Mouse (Mus musculus): ENCODE measurements at regions not wholly inside any gene's neighbourhood (a gene's known extent, or its start where the extent isn't known, plus 50 kb on each side); places are given as distances from the start of the nearest gene placed in this dataset.

DNA sequence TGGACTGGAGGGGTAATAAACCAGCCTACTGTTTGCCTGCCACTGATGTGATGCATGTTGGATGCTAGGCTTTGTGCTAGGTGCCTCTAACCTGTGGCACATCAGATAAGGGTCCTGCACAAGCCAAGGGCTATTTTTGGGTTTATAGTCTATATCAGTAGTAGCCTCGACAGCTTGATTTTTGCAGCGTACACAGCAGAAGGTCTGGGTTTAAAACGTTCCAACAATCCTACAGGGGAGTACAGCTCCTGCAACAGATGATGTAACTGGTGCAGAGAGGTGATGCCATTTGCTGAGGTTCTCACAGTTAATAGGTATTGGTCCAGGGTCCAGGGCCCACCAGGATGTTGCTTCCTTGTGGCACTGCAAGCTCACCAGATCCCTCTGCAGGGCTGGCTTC lies 63.9 kb upstream of the Ldlrad3 start:
- no peaks in the 10 kb centered on the region; the same call in 1 of the 2 replicates for H3K27me3 ChIP-seq (ENCODE audit: control insufficient read depth, insufficient read depth, low read length, poor library complexity, severe bottlenecking)
- H3K4me1 ChIP-seq (ENCODE audit: control insufficient read depth, insufficient read depth, low read length), result no peaks in the 10 kb centered on the region
- H3K27ac ChIP-seq (ENCODE audit: insufficient read depth, low read length), result no peak overlapping the region
- no peak overlapping the region for H3K9ac ChIP-seq (ENCODE audit: low read depth, poor library complexity, severe bottlenecking)
- TF ChIP-seq POLR2A (IDR thresholded peaks at IDR 0.05; ENCODE audit: insufficient read depth, low read length), result no peak
- TF ChIP-seq CTCF (IDR thresholded peaks at IDR 0.05; ENCODE audit: low read depth, low read length), result no peak
- TF ChIP-seq EP300 (IDR thresholded peaks at IDR 0.05; ENCODE audit: insufficient read depth, low read depth, low read length), result no peak
- no peaks in the 10 kb centered on the region for H3K9me3 ChIP-seq (replicated peaks; ENCODE audit: control insufficient read depth, insufficient read depth, low read length, poor library complexity, severe bottlenecking)
- H3K4me3 ChIP-seq (ENCODE audit: low read depth, low read length), result no peak overlapping the region
- H3K36me3 ChIP-seq (ENCODE audit: control insufficient read depth, insufficient read depth, low read length, poor library complexity, severe bottlenecking), result no peaks in the 10 kb centered on the region

DNA sequence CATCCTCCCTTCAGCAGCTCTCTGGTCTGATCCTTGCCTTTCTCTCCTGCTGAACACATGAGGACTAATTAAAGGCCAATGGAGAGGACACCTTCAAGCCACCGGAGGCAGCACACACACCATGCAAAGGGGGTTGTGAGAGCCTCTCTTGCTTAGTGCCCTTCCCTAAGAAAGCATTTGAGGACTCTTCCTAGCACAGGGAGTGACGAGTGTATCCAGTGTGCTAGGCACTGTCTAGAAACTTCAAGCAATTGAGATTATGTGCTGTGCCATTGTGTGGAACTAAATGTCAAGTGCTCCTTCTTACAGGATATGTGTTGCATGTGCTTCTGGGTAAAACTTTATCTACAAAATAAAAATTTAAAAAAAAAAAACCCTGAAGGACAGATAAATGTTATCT lies 60.3 kb upstream of the Ldlrad3 start:
- no peak for TF ChIP-seq EP300 (IDR thresholded peaks at IDR 0.05; ENCODE audit: insufficient read depth, low read depth, low read length)
- TF ChIP-seq POLR2A (IDR thresholded peaks at IDR 0.05; ENCODE audit: insufficient read depth, low read length), result no peak
- no peak for TF ChIP-seq CTCF (IDR thresholded peaks at IDR 0.05; ENCODE audit: low read depth, low read length)
- Histone ChIP-seq H3K4me3 (ENCODE audit: low read depth, low read length) (no peak overlapping the region), H3K4me1 (ENCODE audit: control insufficient read depth, insufficient read depth, low read length) (no peaks in the 10 kb centered on the region), H3K9ac (ENCODE audit: low read depth, poor library complexity, severe bottlenecking) (no peak overlapping the region), H3K36me3 (ENCODE audit: control insufficient read depth, insufficient read depth, low read length, poor library complexity, severe bottlenecking) (no peaks in the 10 kb centered on the region), H3K27me3 (ENCODE audit: control insufficient read depth, insufficient read depth, low read length, poor library complexity, severe bottlenecking) (no peaks in the 10 kb centered on the region; the same call in 1 of the 2 replicates), H3K9me3 (replicated peaks; ENCODE audit: control insufficient read depth, insufficient read depth, low read length, poor library complexity, severe bottlenecking) (no peaks in the 10 kb centered on the region), H3K27ac (ENCODE audit: insufficient read depth, low read length) (no peak overlapping the region)

DNA sequence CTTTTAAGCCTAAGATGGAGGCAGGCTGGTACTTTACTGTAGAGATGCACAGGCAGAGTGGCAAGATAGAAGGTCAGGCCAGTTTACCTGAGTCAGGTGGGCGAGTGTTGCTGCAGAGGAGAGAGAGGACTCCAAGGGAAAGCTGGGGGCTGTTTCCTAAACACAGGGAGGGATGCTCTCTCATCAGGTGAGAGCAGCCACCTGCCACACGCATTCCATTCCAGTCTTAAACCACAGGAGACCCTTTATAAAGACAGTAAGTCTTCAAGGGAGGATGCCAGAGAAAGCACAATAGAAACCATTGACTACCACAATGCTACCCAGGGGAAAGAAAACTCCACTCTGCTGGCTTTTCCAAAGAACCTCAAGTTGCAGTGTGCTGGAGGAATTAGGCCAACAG lies 58.3 kb upstream of the Ldlrad3 start:
- Histone ChIP-seq H3K4me3 (ENCODE audit: low read depth, low read length) (no peak overlapping the region), H3K27me3 (ENCODE audit: control insufficient read depth, insufficient read depth, low read length, poor library complexity, severe bottlenecking) (no peaks in the 10 kb centered on the region; the same call in 1 of the 2 replicates), H3K36me3 (ENCODE audit: control insufficient read depth, insufficient read depth, low read length, poor library complexity, severe bottlenecking) (no peaks in the 10 kb centered on the region), H3K4me1 (ENCODE audit: control insufficient read depth, insufficient read depth, low read length) (no peaks in the 10 kb centered on the region), H3K27ac (ENCODE audit: insufficient read depth, low read length) (no peak overlapping the region), H3K9ac (ENCODE audit: low read depth, poor library complexity, severe bottlenecking) (no peak overlapping the region), H3K9me3 (replicated peaks; ENCODE audit: control insufficient read depth, insufficient read depth, low read length, poor library complexity, severe bottlenecking) (no peaks in the 10 kb centered on the region)
- TF ChIP-seq CTCF (IDR thresholded peaks at IDR 0.05; ENCODE audit: low read depth, low read length) (no peak), EP300 (IDR thresholded peaks at IDR 0.05; ENCODE audit: insufficient read depth, low read depth, low read length) (0 out of 2 replicates have a peak, but pooled peaks have one; percentile 28)

DNA sequence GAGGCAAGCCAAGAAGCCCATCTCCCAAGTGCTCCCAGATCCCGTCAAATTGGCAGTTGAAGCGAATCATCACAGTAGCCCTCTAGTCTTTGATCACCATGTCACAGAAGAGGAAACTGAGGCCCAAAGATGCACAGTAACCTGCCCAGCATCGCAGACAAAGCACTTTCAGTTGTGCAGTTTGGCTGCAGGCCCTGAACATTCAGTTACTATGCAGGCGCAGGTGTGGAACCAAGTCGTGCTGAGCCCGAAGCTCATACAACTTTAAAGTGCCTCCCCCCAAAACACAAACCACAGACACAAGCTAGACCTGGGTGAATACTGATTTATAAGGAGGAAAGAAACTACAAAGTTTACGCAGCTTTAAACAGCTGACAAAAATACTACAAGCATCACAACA lies 55.4 kb upstream of the Ldlrad3 start:
- Histone ChIP-seq H3K4me1 (ENCODE audit: control insufficient read depth, insufficient read depth, low read length) (no peaks in the 10 kb centered on the region), H3K4me3 (ENCODE audit: low read depth, low read length) (no peak overlapping the region), H3K9me3 (replicated peaks; ENCODE audit: control insufficient read depth, insufficient read depth, low read length, poor library complexity, severe bottlenecking) (no peaks in the 10 kb centered on the region), H3K27me3 (ENCODE audit: control insufficient read depth, insufficient read depth, low read length, poor library complexity, severe bottlenecking) (no peaks in the 10 kb centered on the region), H3K27ac (ENCODE audit: insufficient read depth, low read length) (no peak overlapping the region), H3K9ac (ENCODE audit: low read depth, poor library complexity, severe bottlenecking) (no peak overlapping the region), H3K36me3 (ENCODE audit: control insufficient read depth, insufficient read depth, low read length, poor library complexity, severe bottlenecking) (no peaks in the 10 kb centered on the region)
- TF ChIP-seq POLR2A (IDR thresholded peaks at IDR 0.05; ENCODE audit: insufficient read depth, low read length) (no peak), CTCF (IDR thresholded peaks at IDR 0.05; ENCODE audit: low read depth, low read length) (no peak), EP300 (IDR thresholded peaks at IDR 0.05; ENCODE audit: insufficient read depth, low read depth, low read length) (no peak)

DNA sequence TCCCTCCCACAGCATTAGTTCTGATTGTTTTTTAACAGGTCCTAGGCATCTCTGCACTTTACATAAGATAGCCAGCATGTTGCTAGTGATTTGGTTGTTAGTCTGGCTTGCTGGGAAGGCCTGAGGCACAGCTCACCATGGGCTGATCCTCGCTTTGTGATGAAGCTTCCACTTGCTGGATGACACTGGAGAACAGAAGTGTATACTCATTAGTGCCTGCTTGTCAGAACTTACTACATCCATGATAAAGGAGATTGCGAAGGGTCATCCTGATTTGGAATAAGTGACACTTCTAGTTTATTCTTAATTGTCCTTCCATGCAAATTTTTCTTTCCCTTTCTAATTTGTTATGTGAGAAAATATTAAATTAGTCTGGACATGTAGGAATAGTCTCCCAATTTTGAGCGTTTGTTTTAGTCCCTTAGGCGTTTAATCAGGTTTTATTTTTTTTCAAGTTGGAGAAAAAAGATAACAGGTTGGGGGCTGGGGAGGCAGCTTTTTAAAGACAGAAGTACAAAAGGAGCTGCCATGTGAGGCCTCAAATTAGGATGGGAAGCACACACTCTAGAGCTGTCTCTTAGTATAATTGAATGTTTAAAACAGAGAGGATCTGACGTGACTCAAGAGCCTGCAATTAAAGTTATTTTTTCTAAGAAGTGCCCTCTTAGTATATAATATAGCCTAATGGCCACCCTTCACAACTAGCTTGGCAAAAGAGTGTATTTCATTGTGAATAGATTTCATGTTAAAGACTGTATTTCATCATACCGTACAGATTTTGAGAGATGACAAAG lies 53.7 kb upstream of the Ldlrad3 start:
- Histone ChIP-seq H3K4me1 (ENCODE audit: control insufficient read depth, insufficient read depth, low read length) (no peaks in the 10 kb centered on the region), H3K27ac (ENCODE audit: insufficient read depth, low read length) (no peak overlapping the region), H3K27me3 (ENCODE audit: control insufficient read depth, insufficient read depth, low read length, poor library complexity, severe bottlenecking) (no peaks in the 10 kb centered on the region), H3K36me3 (ENCODE audit: control insufficient read depth, insufficient read depth, low read length, poor library complexity, severe bottlenecking) (no peaks in the 10 kb centered on the region), H3K4me3 (ENCODE audit: low read depth, low read length) (no peak overlapping the region), H3K9me3 (replicated peaks; ENCODE audit: control insufficient read depth, insufficient read depth, low read length, poor library complexity, severe bottlenecking) (no peaks in the 10 kb centered on the region), H3K9ac (ENCODE audit: low read depth, poor library complexity, severe bottlenecking) (no peak overlapping the region)
- TF ChIP-seq POLR2A (IDR thresholded peaks at IDR 0.05; ENCODE audit: insufficient read depth, low read length) (no peak), EP300 (IDR thresholded peaks at IDR 0.05; ENCODE audit: insufficient read depth, low read depth, low read length) (no peak), CTCF (IDR thresholded peaks at IDR 0.05; ENCODE audit: low read depth, low read length) (no peak)

Data from ES-Bruce4 (cell line).